Mouse (Mus musculus) B cell, adult 2 months (primary cell): ENCODE measurements around the gene Ifih1.

Experiments
- DNase-seq, 2 experiments: peaks; one replicate each; pipeline ENCODE4 v3.0.0; 2022

Gene Ifih1

GRCm38 (mm10) chr2:62548104-62548503 lies 98.0 kb downstream of the Ifih1 start:
- no peak for DNase-seq
